Mouse (Mus musculus) heart, embryonic 12.5 days (tissue): Measurements from ENCODE around the gene Smpx. TPM values are rescaled to one million over a fixed set of nuclear protein-coding genes. Genes with fewer than 3 reads are reported as not detected.

Experiments
- ATAC-seq: fragments of 200-750 bp; cut with Nextera tagmentation; 2 replicates; pipeline ENCODE4 v1.8.0; 2017; ENCODE audit warnings: moderate TSS enrichment, moderate library complexity; ENCODE audit not compliant: insufficient number of reproducible peaks, low FRiP score
- H3K27ac ChIP-seq: fragments of 300-500 bp; sonication (generic); 2 replicates; pipeline ENCODE4 v1.5.1; 2016; ENCODE audit warnings: mild to moderate bottlenecking, moderate library complexity; ENCODE audit not compliant: poor library complexity, severe bottlenecking
- H3K27me3 ChIP-seq: fragments of 300-500 bp; sonication (generic); replicated peaks from 2 replicates; pipeline ENCODE4 v1.6.1; 2016; ENCODE audit warnings: mild to moderate bottlenecking, moderate library complexity
- H3K36me3 ChIP-seq: fragments of 300-500 bp; sonication (generic); 2 replicates; pipeline ENCODE4 v1.6.1; 2016; ENCODE audit warnings: mild to moderate bottlenecking, moderate library complexity
- H3K4me1 ChIP-seq: fragments of 300-500 bp; sonication (generic); replicated peaks from 2 replicates; pipeline ENCODE4 v1.6.1; 2016; ENCODE audit warnings: mild to moderate bottlenecking
- H3K4me2 ChIP-seq: fragments of 300-500 bp; sonication (generic); 2 replicates; pipeline ENCODE4 v1.6.1; 2016; ENCODE audit warnings: mild to moderate bottlenecking, moderate library complexity
- H3K4me3 ChIP-seq: fragments of 300-500 bp; sonication (generic); 2 replicates; pipeline ENCODE4 v1.5.1; 2016; ENCODE audit warnings: mild to moderate bottlenecking
- H3K9ac ChIP-seq: fragments of 300-500 bp; sonication (generic); 2 replicates; pipeline ENCODE4 v1.6.1; 2016; ENCODE audit warnings: mild to moderate bottlenecking, moderate library complexity
- H3K9me3 ChIP-seq: fragments of 300-500 bp; sonication (generic); replicated peaks from 2 replicates; pipeline ENCODE4 v1.6.1; 2016; ENCODE audit warnings: mild to moderate bottlenecking, moderate library complexity
- WGBS: fragments of 180-500 bp; shearing (Covaris S2); methylation state at CpG from one replicate; pipeline ENCODE4 v1.1.7; 2016; 5-methylcytosine and 5-hydroxymethylcytosine counted together
- polyA plus RNA-seq: library from polyadenylated mRNA; unstranded; fragments of >200 nt; fragmentation: Nextera tagmentation; extraction: Ambion mirVana; gene quantifications from 2 replicates; pipeline ENCODE4 v1.2.1, GENCODE M21; 2016

The Smpx gene
- 807 and 829 TPM in 2 replicates for polyA plus RNA-seq

GRCm38 (mm10) chrX:157698862-157699261, at the start of gene Smpx:
Gene Smpx, plus strand, starts transcription at chrX:157698910.
- H3K4me2 ChIP-seq: peak within 1 kb of the TSS; percentile 46
- peak within 1 kb of the TSS; percentile 96 for H3K27ac ChIP-seq
- H3K4me1 ChIP-seq: no peaks in the 10 kb centered on the region
- peak within 1 kb of the TSS; percentile 47 for H3K4me3 ChIP-seq
- peak; percentile 84 for ATAC-seq
- WGBS: 27% methylated on average over 8 of the region's 8 CpGs
- H3K36me3 ChIP-seq: no peaks in the 10 kb centered on the region
- H3K27me3 ChIP-seq: no peaks in the 10 kb centered on the region
- H3K9ac ChIP-seq: peak within 1 kb of the TSS; percentile 68
- no peaks in the 10 kb centered on the region for H3K9me3 ChIP-seq

- no peaks in the 10 kb centered on the region for H3K4me1 ChIP-seq
- no peak overlapping the region for H3K4me2 ChIP-seq
- no peak for ATAC-seq
- H3K9ac ChIP-seq: no peak overlapping the region
- no peaks in the 10 kb centered on the region for H3K27me3 ChIP-seq
- H3K27ac ChIP-seq: no peak overlapping the region
- H3K4me3 ChIP-seq: no peak overlapping the region
- no peaks in the 10 kb centered on the region for H3K9me3 ChIP-seq
- H3K36me3 ChIP-seq: no peaks in the 10 kb centered on the region
These were observed 43.7 kb upstream of the Smpx start for GRCm38 (mm10) chrX:157655047-157655446.

GRCm38 (mm10) chrX:157657356-157657755, 41.4 kb upstream of the Smpx start:
- no peak for ATAC-seq
- H3K4me2 ChIP-seq: no peak overlapping the region
- H3K9me3 ChIP-seq: no peaks in the 10 kb centered on the region
- H3K9ac ChIP-seq: no peak overlapping the region
- H3K27ac ChIP-seq: no peak overlapping the region
- H3K4me1 ChIP-seq: no peaks in the 10 kb centered on the region
- H3K36me3 ChIP-seq: no peaks in the 10 kb centered on the region
- no peaks in the 10 kb centered on the region for H3K27me3 ChIP-seq
- no peak overlapping the region for H3K4me3 ChIP-seq

- no peak overlapping the region for H3K27ac ChIP-seq
- H3K9me3 ChIP-seq: no peaks in the 10 kb centered on the region
- no peak overlapping the region for H3K4me3 ChIP-seq
- ATAC-seq: no peak
- no peaks in the 10 kb centered on the region for H3K27me3 ChIP-seq
- H3K9ac ChIP-seq: no peak overlapping the region
- H3K4me1 ChIP-seq: no peaks in the 10 kb centered on the region
- WGBS: 67% methylated on average over 2 of the region's 2 CpGs
- H3K36me3 ChIP-seq: no peaks in the 10 kb centered on the region
- no peak overlapping the region for H3K4me2 ChIP-seq
These were observed 26.9 kb upstream of the Smpx start for GRCm38 (mm10) chrX:157671820-157672219.

GRCm38 (mm10) chrX:157674667-157675350, 23.9 kb upstream of the Smpx start:
- no peak for ATAC-seq
- Histone ChIP-seq H3K9ac (no peak overlapping the region), H3K36me3 (no peaks in the 10 kb centered on the region), H3K4me1 (no peaks in the 10 kb centered on the region), H3K4me3 (no peak overlapping the region), H3K4me2 (no peak overlapping the region), H3K27ac (no peak overlapping the region), H3K27me3 (no peaks in the 10 kb centered on the region), H3K9me3 (no peaks in the 10 kb centered on the region)
- WGBS: 68% methylated on average over 3 of the region's 3 CpGs

- no peak for ATAC-seq
- H3K9ac ChIP-seq: no peak overlapping the region
- H3K27me3 ChIP-seq: no peaks in the 10 kb centered on the region
- H3K4me1 ChIP-seq: no peaks in the 10 kb centered on the region
- 65% methylated on average over 4 of the region's 4 CpGs for WGBS
- no peak overlapping the region for H3K4me3 ChIP-seq
- H3K27ac ChIP-seq: no peak overlapping the region
- H3K36me3 ChIP-seq: no peaks in the 10 kb centered on the region
- no peaks in the 10 kb centered on the region for H3K9me3 ChIP-seq
- H3K4me2 ChIP-seq: no peak overlapping the region
These were observed 7.5 kb upstream of the Smpx start for GRCm38 (mm10) chrX:157691186-157691585.

- Histone ChIP-seq H3K4me2 (0 out of 2 replicates have a peak overlapping the region, but pooled peaks have one; percentile 19), H3K9ac (no peak overlapping the region), H3K27ac (peak overlapping the region; percentile 70), H3K9me3 (no peaks in the 10 kb centered on the region), H3K4me3 (no peak overlapping the region), H3K36me3 (no peaks in the 10 kb centered on the region), H3K4me1 (no peaks in the 10 kb centered on the region), H3K27me3 (no peaks in the 10 kb centered on the region)
- WGBS: 50% methylated on average over 5 of the region's 5 CpGs
- peak; percentile 71 for ATAC-seq
These were observed 1.0 kb upstream of the Smpx start for GRCm38 (mm10) chrX:157697591-157698135.

- H3K4me2 ChIP-seq: no peak overlapping the region
- no peaks in the 10 kb centered on the region for H3K4me1 ChIP-seq
- H3K4me3 ChIP-seq: no peak overlapping the region
- no peak overlapping the region for H3K9ac ChIP-seq
- no peaks in the 10 kb centered on the region for H3K27me3 ChIP-seq
- 65% methylated on average over 2 of the region's 2 CpGs for WGBS
- H3K9me3 ChIP-seq: no peaks in the 10 kb centered on the region
- no peaks in the 10 kb centered on the region for H3K36me3 ChIP-seq
- no peak for ATAC-seq
- no peak overlapping the region for H3K27ac ChIP-seq
These were observed 8.5 kb downstream of the Smpx start for GRCm38 (mm10) chrX:157707236-157707635.

- no peak overlapping the region for H3K9ac ChIP-seq
- no peak overlapping the region for H3K4me2 ChIP-seq
- WGBS: 57% methylated on average over 4 of the region's 4 CpGs
These were observed 10.0 kb downstream of the Smpx start for GRCm38 (mm10) chrX:157708616-157709280.

GRCm38 (mm10) chrX:157719907-157720306, 21.2 kb downstream of the Smpx start:
- H3K9ac ChIP-seq: no peak overlapping the region
- no peak overlapping the region for H3K4me3 ChIP-seq
- no peak overlapping the region for H3K4me2 ChIP-seq
- WGBS: 55% methylated on average over 3 of the region's 3 CpGs
- H3K36me3 ChIP-seq: peaks cover under 1% of the 10 kb centered on the region; the same call in 1 of the 2 replicates
- no peaks in the 10 kb centered on the region for H3K27me3 ChIP-seq
- H3K4me1 ChIP-seq: no peaks in the 10 kb centered on the region
- no peaks in the 10 kb centered on the region for H3K9me3 ChIP-seq
- no peak for ATAC-seq
- no peak overlapping the region for H3K27ac ChIP-seq

More at GRCm38 (mm10) chrX:157708616-157709280, 10.0 kb downstream of the Smpx start:
- no peak overlapping the region for H3K27ac ChIP-seq
- H3K4me3 ChIP-seq: no peak overlapping the region
- H3K36me3 ChIP-seq: no peaks in the 10 kb centered on the region
- H3K27me3 ChIP-seq: no peaks in the 10 kb centered on the region
- ATAC-seq: no peak
- no peaks in the 10 kb centered on the region for H3K9me3 ChIP-seq
- H3K4me1 ChIP-seq: no peaks in the 10 kb centered on the region

- Histone ChIP-seq H3K4me3 (no peak overlapping the region), H3K4me1 (no peaks in the 10 kb centered on the region), H3K27ac (no peak overlapping the region), H3K9me3 (no peaks in the 10 kb centered on the region), H3K4me2 (no peak overlapping the region), H3K27me3 (no peaks in the 10 kb centered on the region), H3K36me3 (no peaks in the 10 kb centered on the region), H3K9ac (no peak overlapping the region)
- no peak for ATAC-seq
- 32% methylated on average over 7 of the region's 7 CpGs for WGBS
These were observed 32.1 kb downstream of the Smpx start for GRCm38 (mm10) chrX:157730622-157731341.
